Mouse (Mus musculus) myocyte (in vitro differentiated cells): Measurements from ENCODE around the gene Atp1a1. TPM values are rescaled to one million over a fixed set of nuclear protein-coding genes. Genes with fewer than 3 reads are reported as not detected.

Source experiments
- H3K27me3 ChIP-seq: one replicate; pipeline ENCODE4 v1.6.1; 2011; ENCODE audit not compliant: control insufficient read depth, insufficient read depth, insufficient read length
- H3K36me3 ChIP-seq: one replicate; pipeline ENCODE4 v1.6.1; 2011; ENCODE audit not compliant: control insufficient read depth, insufficient read depth
- H3K4me2 ChIP-seq: one replicate; pipeline ENCODE4 v1.6.1; 2011; ENCODE audit warnings: low read depth, control low read depth
- H3K4me3 ChIP-seq: one replicate; pipeline ENCODE4 v1.5.1; 2011; ENCODE audit warnings: mild to moderate bottlenecking, control low read depth, moderate library complexity
- H3K79me2 ChIP-seq: one replicate; pipeline ENCODE4 v1.6.1; 2011; ENCODE audit not compliant: control insufficient read depth, insufficient read depth
- H3ac ChIP-seq: one replicate; pipeline ENCODE4 v1.6.1; 2011; ENCODE audit not compliant: control insufficient read depth, insufficient read length
- CEBPB ChIP-seq: IDR thresholded peaks from 2 replicates; pipeline ENCODE4 v1.6.1; 2011; ENCODE audit warnings: mild to moderate bottlenecking, moderate library complexity; ENCODE audit not compliant: poor library complexity, insufficient read depth, severe bottlenecking
- E2F4 ChIP-seq: IDR thresholded peaks from one replicate; pipeline ENCODE4 v1.6.1; 2011; ENCODE audit warnings: mild to moderate bottlenecking, control low read depth, moderate library complexity; ENCODE audit not compliant: insufficient read depth
- MAX ChIP-seq: IDR thresholded peaks from one replicate; pipeline ENCODE4 v1.6.1; 2011; ENCODE audit warnings: low read depth, mild to moderate bottlenecking, control low read depth
- MYOD1 ChIP-seq, 3 experiments: IDR thresholded peaks; one replicate each; pipeline ENCODE4 v1.6.1; 2011; ENCODE audit warnings: control low read depth in 2 of 3, low read depth in 2 of 3, mild to moderate bottlenecking in 2 of 3, moderate library complexity in 1 of 3; ENCODE audit not compliant: insufficient read length in 2 of 3, control insufficient read depth in 1 of 3
- MYOG ChIP-seq, 3 experiments: IDR thresholded peaks; one replicate each; pipeline ENCODE4 v1.6.1; 2011; ENCODE audit warnings: control low read depth in 2 of 3, low read depth in 2 of 3, mild to moderate bottlenecking in 2 of 3; ENCODE audit not compliant: insufficient read length in 2 of 3, control insufficient read depth in 1 of 3, insufficient read depth in 1 of 3
- POLR2A ChIP-seq: IDR thresholded peaks from one replicate; pipeline ENCODE4 v1.6.1; 2011; ENCODE audit warnings: low read depth, mild to moderate bottlenecking, control low read depth, moderate library complexity; ENCODE audit not compliant: insufficient read length
- POLR2AphosphoS2 ChIP-seq: IDR thresholded peaks from one replicate; pipeline ENCODE4 v1.6.1; 2011; ENCODE audit warnings: low read depth, control low read depth; ENCODE audit not compliant: insufficient read length
- REST ChIP-seq: IDR thresholded peaks from one replicate; pipeline ENCODE4 v1.6.1; 2011; ENCODE audit warnings: mild to moderate bottlenecking, control low read depth, moderate library complexity; ENCODE audit not compliant: insufficient read depth, insufficient read length
- SRF ChIP-seq: IDR thresholded peaks from one replicate; pipeline ENCODE4 v1.6.1; 2011; ENCODE audit warnings: low read depth; ENCODE audit not compliant: control insufficient read depth, insufficient read length
- TCF12 ChIP-seq: IDR thresholded peaks from one replicate; pipeline ENCODE4 v1.6.1; 2011; ENCODE audit warnings: mild to moderate bottlenecking, control low read depth; ENCODE audit not compliant: poor library complexity, insufficient read depth, severe bottlenecking
- TCF3 ChIP-seq: IDR thresholded peaks from one replicate; pipeline ENCODE4 v1.6.1; 2011; ENCODE audit warnings: low read depth, control low read depth; ENCODE audit not compliant: insufficient read length
- USF1 ChIP-seq: IDR thresholded peaks from one replicate; pipeline ENCODE4 v1.6.1; 2011; ENCODE audit warnings: low read depth, mild to moderate bottlenecking, control low read depth, moderate library complexity
- polyA plus RNA-seq: library from polyadenylated mRNA; unstranded; fragments of >200 nt; fragmentation: generic; extraction: Trizol; gene quantifications from one replicate; pipeline ENCODE4 v1.2.1, GENCODE M21; 2012; ENCODE audit warnings: missing spikeins

Atp1a1 gene
- polyA plus RNA-seq, 1 experiment, result 389 TPM

DNA sequence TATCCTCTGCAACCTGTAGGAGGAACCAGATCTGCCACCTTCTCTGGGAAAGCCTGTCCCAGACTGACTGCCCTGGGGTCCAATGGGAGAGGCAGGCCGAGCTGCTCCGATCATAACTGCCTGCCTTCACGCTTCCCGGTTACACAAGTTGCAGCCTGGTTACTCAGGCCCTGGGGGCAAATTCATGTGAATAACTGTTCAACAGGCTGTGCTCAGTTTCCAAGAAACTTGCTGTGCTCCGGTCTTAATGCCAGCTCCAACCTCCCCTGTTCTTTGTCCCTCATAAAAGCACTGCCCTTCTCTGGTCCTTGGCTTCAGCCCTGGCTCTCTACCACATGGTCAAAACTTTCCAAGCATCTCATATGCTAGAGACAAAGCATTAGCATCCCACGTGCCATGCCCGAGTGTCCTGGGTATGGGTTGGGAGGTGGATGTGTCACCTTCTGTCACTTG, 32.3 kb downstream of the Atp1a1 start:
- Histone ChIP-seq H3K79me2 (no peaks in the 10 kb centered on the region), H3K4me3 (no peak overlapping the region), H3ac (no peak overlapping the region), H3K27me3 (no peaks in the 10 kb centered on the region), H3K36me3 (peaks cover 6% of the 10 kb centered on the region), H3K4me2 (peak overlapping the region; percentile 26)
- TF ChIP-seq REST (no peak), SRF (no peak), MYOD1 (IDR thresholded peaks at IDR 0.05; ENCODE audit: control insufficient read depth in 1 of 3, insufficient read length in 2 of 3, low read depth in 2 of 3) (no peak), CEBPB (no peak), POLR2AphosphoS2 (no peak), MYOG (IDR thresholded peaks at IDR 0.05; ENCODE audit: control insufficient read depth in 1 of 3, insufficient read depth in 1 of 3, insufficient read length in 2 of 3, low read depth in 2 of 3) (no peak)

GRCm38 (mm10) chr3:101571515-101572130, 32.9 kb downstream of the Atp1a1 start:
- Histone ChIP-seq H3ac (no peak overlapping the region), H3K27me3 (no peaks in the 10 kb centered on the region), H3K36me3 (peaks cover under 1% of the 10 kb centered on the region), H3K79me2 (no peaks in the 10 kb centered on the region), H3K4me2 (peak overlapping the region; percentile 26), H3K4me3 (no peak overlapping the region)
- TF ChIP-seq TCF12, result no peak
- TF ChIP-seq POLR2A, result peak; percentile 40
- TF ChIP-seq REST, result no peak
- no peak for TF ChIP-seq CEBPB
- no peak for TF ChIP-seq SRF
- TF ChIP-seq POLR2AphosphoS2, result peak; percentile 19
- TF ChIP-seq MYOG (IDR thresholded peaks at IDR 0.05; ENCODE audit: control insufficient read depth in 1 of 3, insufficient read depth in 1 of 3, insufficient read length in 2 of 3, low read depth in 2 of 3), result peak; percentile 57 to 95 (median 81)
- TF ChIP-seq MYOD1 (IDR thresholded peaks at IDR 0.05; ENCODE audit: control insufficient read depth in 1 of 3, insufficient read length in 2 of 3, low read depth in 2 of 3), result peak; percentile 2 to 86 (median 65)
- TF ChIP-seq MAX, result no peak
- peak; percentile 73 for TF ChIP-seq TCF3
- TF ChIP-seq USF1, result no peak
- no peak for TF ChIP-seq E2F4

GRCm38 (mm10) chr3:101570747-101571514, 33.6 kb downstream of the Atp1a1 start:
- no peaks in the 10 kb centered on the region for H3K36me3 ChIP-seq
- no peak for TF ChIP-seq TCF12
- TF ChIP-seq CEBPB, result peak; percentile 67; the same call in 1 of the 2 replicates
- H3K4me3 ChIP-seq, result no peak overlapping the region
- peak overlapping the region; percentile 26 for H3K4me2 ChIP-seq
- no peak overlapping the region for H3ac ChIP-seq
- no peaks in the 10 kb centered on the region for H3K27me3 ChIP-seq
- no peaks in the 10 kb centered on the region for H3K79me2 ChIP-seq

DNA sequence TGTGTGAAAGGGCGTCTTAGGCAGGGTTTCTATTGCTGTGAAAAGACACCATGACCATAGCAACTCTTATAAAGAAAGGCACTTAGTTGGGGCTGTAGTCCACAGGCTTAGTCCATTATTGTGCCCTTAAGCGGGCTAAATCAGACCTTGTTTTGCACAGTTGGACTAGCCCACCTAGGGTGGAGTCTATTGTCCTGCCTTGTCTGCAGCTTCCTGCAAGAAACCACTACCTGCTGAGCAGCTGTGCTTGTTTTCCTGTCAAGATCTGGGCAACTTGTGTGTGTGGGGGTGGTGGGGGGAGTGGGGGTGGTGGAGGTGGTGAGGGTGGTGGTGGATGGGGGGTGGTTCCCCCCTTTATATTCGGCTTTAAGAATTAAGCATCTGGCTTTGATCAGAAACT, 34.2 kb downstream of the Atp1a1 start:
- TF ChIP-seq TCF12, result no peak
- no peak for TF ChIP-seq SRF
- H3K4me2 ChIP-seq, result no peak overlapping the region
- H3ac ChIP-seq, result no peak overlapping the region
- no peaks in the 10 kb centered on the region for H3K27me3 ChIP-seq
- H3K79me2 ChIP-seq, result no peaks in the 10 kb centered on the region
- H3K4me3 ChIP-seq, result no peak overlapping the region
- H3K36me3 ChIP-seq, result no peaks in the 10 kb centered on the region

GRCm38 (mm10) chr3:101568627-101569026, 35.9 kb downstream of the Atp1a1 start:
- TF ChIP-seq E2F4 (no peak), TCF3 (no peak), POLR2AphosphoS2 (no peak), CEBPB (no peak), MAX (no peak), MYOG (IDR thresholded peaks at IDR 0.05; ENCODE audit: control insufficient read depth in 1 of 3, insufficient read depth in 1 of 3, insufficient read length in 2 of 3, low read depth in 2 of 3) (no peak), POLR2A (no peak), USF1 (no peak), REST (no peak), MYOD1 (IDR thresholded peaks at IDR 0.05; ENCODE audit: control insufficient read depth in 1 of 3, insufficient read length in 2 of 3, low read depth in 2 of 3) (no peak), TCF12 (no peak), SRF (no peak)
- H3K79me2 ChIP-seq, result no peaks in the 10 kb centered on the region
- H3K27me3 ChIP-seq, result no peaks in the 10 kb centered on the region
- H3ac ChIP-seq, result no peak overlapping the region
- no peaks in the 10 kb centered on the region for H3K36me3 ChIP-seq
- H3K4me2 ChIP-seq, result no peak overlapping the region
- no peak overlapping the region for H3K4me3 ChIP-seq
